Mouse (Mus musculus): Measurements from ENCODE around the gene Ankrd33b. TPM values are rescaled to one million over a fixed set of nuclear protein-coding genes. Genes with fewer than 3 reads are reported as not detected.

Ankrd33b gene
- polyA plus RNA-seq, 1 experiment, result 7.6 TPM

- WGBS, result 99% methylated on average over 5 of the region's 5 CpGs
- no peak for TF ChIP-seq POLR2A (IDR thresholded peaks at IDR 0.05; ENCODE audit: control insufficient read depth, extremely low read depth, insufficient read depth, low read length, poor library complexity)
- no peak for TF ChIP-seq CTCF (IDR thresholded peaks at IDR 0.05; ENCODE audit: borderline replicate concordance, control insufficient read depth, extremely low read depth, insufficient read depth, low read length, poor library complexity)
- no peaks in the 10 kb centered on the region for H3K4me1 ChIP-seq (replicated peaks; ENCODE audit: control insufficient read depth, insufficient read depth, low read length)
- no peak overlapping the region for H3K4me3 ChIP-seq (ENCODE audit: control insufficient read depth, insufficient read depth, low read length)
- no peak for DNase-seq
- H3K36me3 ChIP-seq (ENCODE audit: control insufficient read depth, insufficient read depth, low read length), result no peaks in the 10 kb centered on the region
- no peak overlapping the region for H3K27ac ChIP-seq (ENCODE audit: control insufficient read depth, insufficient read depth, low read length)
- no peaks in the 10 kb centered on the region for H3K27me3 ChIP-seq (ENCODE audit: control insufficient read depth, insufficient read depth, low read length)
Observed at GRCm38 (mm10) chr15:31396755-31397154, 29.2 kb upstream of the Ankrd33b start.

GRCm38 (mm10) chr15:31395986-31396385 is 28.5 kb upstream of the Ankrd33b start:
- 94% methylated on average over 4 of the region's 4 CpGs for whole genome bisulfite sequencing
- H3K36me3 ChIP-seq (ENCODE audit: control insufficient read depth, insufficient read depth, low read length), result no peaks in the 10 kb centered on the region
- DNase-seq, result no peak
- no peak overlapping the region for H3K27ac ChIP-seq (ENCODE audit: control insufficient read depth, insufficient read depth, low read length)
- no peaks in the 10 kb centered on the region for H3K4me1 ChIP-seq (replicated peaks; ENCODE audit: control insufficient read depth, insufficient read depth, low read length)
- no peaks in the 10 kb centered on the region for H3K27me3 ChIP-seq (ENCODE audit: control insufficient read depth, insufficient read depth, low read length)
- TF ChIP-seq CTCF (IDR thresholded peaks at IDR 0.05; ENCODE audit: borderline replicate concordance, control insufficient read depth, extremely low read depth, insufficient read depth, low read length, poor library complexity) (no peak), POLR2A (IDR thresholded peaks at IDR 0.05; ENCODE audit: control insufficient read depth, extremely low read depth, insufficient read depth, low read length, poor library complexity) (no peak)
- no peak overlapping the region for H3K4me3 ChIP-seq (ENCODE audit: control insufficient read depth, insufficient read depth, low read length)

GRCm38 (mm10) chr15:31393402-31393801 is 25.9 kb upstream of the Ankrd33b start:
- DNase-seq, result no peak
- Histone ChIP-seq H3K27me3 (ENCODE audit: control insufficient read depth, insufficient read depth, low read length) (no peaks in the 10 kb centered on the region), H3K36me3 (ENCODE audit: control insufficient read depth, insufficient read depth, low read length) (no peaks in the 10 kb centered on the region), H3K4me1 (replicated peaks; ENCODE audit: control insufficient read depth, insufficient read depth, low read length) (no peaks in the 10 kb centered on the region), H3K4me3 (ENCODE audit: control insufficient read depth, insufficient read depth, low read length) (no peak overlapping the region), H3K27ac (ENCODE audit: control insufficient read depth, insufficient read depth, low read length) (no peak overlapping the region)
- WGBS, result 92% methylated on average over 6 of the region's 6 CpGs
- TF ChIP-seq POLR2A (IDR thresholded peaks at IDR 0.05; ENCODE audit: control insufficient read depth, extremely low read depth, insufficient read depth, low read length, poor library complexity) (no peak), CTCF (IDR thresholded peaks at IDR 0.05; ENCODE audit: borderline replicate concordance, control insufficient read depth, extremely low read depth, insufficient read depth, low read length, poor library complexity) (no peak)

GRCm38 (mm10) chr15:31392705-31393104 is 25.2 kb upstream of the Ankrd33b start:
- H3K4me1 ChIP-seq (replicated peaks; ENCODE audit: control insufficient read depth, insufficient read depth, low read length), result no peaks in the 10 kb centered on the region
- no peak overlapping the region for H3K4me3 ChIP-seq (ENCODE audit: control insufficient read depth, insufficient read depth, low read length)
- TF ChIP-seq CTCF (IDR thresholded peaks at IDR 0.05; ENCODE audit: borderline replicate concordance, control insufficient read depth, extremely low read depth, insufficient read depth, low read length, poor library complexity) (no peak), POLR2A (IDR thresholded peaks at IDR 0.05; ENCODE audit: control insufficient read depth, extremely low read depth, insufficient read depth, low read length, poor library complexity) (no peak)
- no peaks in the 10 kb centered on the region for H3K36me3 ChIP-seq (ENCODE audit: control insufficient read depth, insufficient read depth, low read length)
- no peak overlapping the region for H3K27ac ChIP-seq (ENCODE audit: control insufficient read depth, insufficient read depth, low read length)
- no peak for DNase-seq
- H3K27me3 ChIP-seq (ENCODE audit: control insufficient read depth, insufficient read depth, low read length), result no peaks in the 10 kb centered on the region
- 96% methylated on average over 7 of the region's 7 CpGs for WGBS

GRCm38 (mm10) chr15:31392135-31392534 is 24.6 kb upstream of the Ankrd33b start:
- Histone ChIP-seq H3K4me1 (replicated peaks; ENCODE audit: control insufficient read depth, insufficient read depth, low read length) (no peaks in the 10 kb centered on the region), H3K36me3 (ENCODE audit: control insufficient read depth, insufficient read depth, low read length) (no peaks in the 10 kb centered on the region), H3K27me3 (ENCODE audit: control insufficient read depth, insufficient read depth, low read length) (no peaks in the 10 kb centered on the region), H3K27ac (ENCODE audit: control insufficient read depth, insufficient read depth, low read length) (no peak overlapping the region), H3K4me3 (ENCODE audit: control insufficient read depth, insufficient read depth, low read length) (no peak overlapping the region)
- no peak for DNase-seq
- WGBS, result 94% methylated on average over 4 of the region's 4 CpGs
- TF ChIP-seq POLR2A (IDR thresholded peaks at IDR 0.05; ENCODE audit: control insufficient read depth, extremely low read depth, insufficient read depth, low read length, poor library complexity) (no peak), CTCF (IDR thresholded peaks at IDR 0.05; ENCODE audit: borderline replicate concordance, control insufficient read depth, extremely low read depth, insufficient read depth, low read length, poor library complexity) (no peak)

GRCm38 (mm10) chr15:31381936-31382468 is 14.5 kb upstream of the Ankrd33b start:
- WGBS, result 93% methylated on average over 11 of the region's 11 CpGs
- no peak overlapping the region for H3K27ac ChIP-seq (ENCODE audit: control insufficient read depth, insufficient read depth, low read length)
- H3K36me3 ChIP-seq (ENCODE audit: control insufficient read depth, insufficient read depth, low read length), result no peaks in the 10 kb centered on the region
- no peak overlapping the region for H3K4me3 ChIP-seq (ENCODE audit: control insufficient read depth, insufficient read depth, low read length)
- H3K4me1 ChIP-seq (replicated peaks; ENCODE audit: control insufficient read depth, insufficient read depth, low read length), result no peaks in the 10 kb centered on the region
- no peak for DNase-seq
- TF ChIP-seq POLR2A (IDR thresholded peaks at IDR 0.05; ENCODE audit: control insufficient read depth, extremely low read depth, insufficient read depth, low read length, poor library complexity) (no peak), CTCF (IDR thresholded peaks at IDR 0.05; ENCODE audit: borderline replicate concordance, control insufficient read depth, extremely low read depth, insufficient read depth, low read length, poor library complexity) (no peak)
- no peaks in the 10 kb centered on the region for H3K27me3 ChIP-seq (ENCODE audit: control insufficient read depth, insufficient read depth, low read length)

- no peak for DNase-seq
- TF ChIP-seq CTCF (IDR thresholded peaks at IDR 0.05; ENCODE audit: borderline replicate concordance, control insufficient read depth, extremely low read depth, insufficient read depth, low read length, poor library complexity) (no peak), POLR2A (IDR thresholded peaks at IDR 0.05; ENCODE audit: control insufficient read depth, extremely low read depth, insufficient read depth, low read length, poor library complexity) (no peak)
- WGBS, result 92% methylated on average over 3 of the region's 3 CpGs
- Histone ChIP-seq H3K36me3 (ENCODE audit: control insufficient read depth, insufficient read depth, low read length) (no peaks in the 10 kb centered on the region), H3K27ac (ENCODE audit: control insufficient read depth, insufficient read depth, low read length) (no peak overlapping the region), H3K4me3 (ENCODE audit: control insufficient read depth, insufficient read depth, low read length) (no peak overlapping the region), H3K4me1 (replicated peaks; ENCODE audit: control insufficient read depth, insufficient read depth, low read length) (no peaks in the 10 kb centered on the region), H3K27me3 (ENCODE audit: control insufficient read depth, insufficient read depth, low read length) (no peaks in the 10 kb centered on the region)
Observed at GRCm38 (mm10) chr15:31379471-31379870, 11.9 kb upstream of the Ankrd33b start.
